Mouse (Mus musculus): ENCODE results near the gene Rfx1.

GRCm38 (mm10) chr8:84048171-84048570, 18.5 kb upstream of the Rfx1 start:
- TF ChIP-seq CTCF (IDR thresholded peaks at IDR 0.05; ENCODE audit: borderline replicate concordance, extremely low read depth, insufficient read depth, insufficient read length) (no peak), POLR2A (IDR thresholded peaks at IDR 0.05; ENCODE audit: borderline replicate concordance, extremely low read depth, insufficient read depth, insufficient read length, poor library complexity, severe bottlenecking) (no peak)

All from brain, embryonic 14.5 days (tissue).